Mouse (Mus musculus) spleen, adult 2 months (tissue): ENCODE results near the gene Aes. TPM values are rescaled to one million over a fixed set of nuclear protein-coding genes. Genes with fewer than 3 reads are reported as not detected.

Experiments
- DNase-seq, 2 experiments: peaks; one replicate each; pipeline versions ENCODE4 v3.0.0 to v3.0.0-alpha.2; 2012 to 2021; ENCODE audit warnings: low spot score in 2 of 2, low read depth in 1 of 2
- H3K27ac ChIP-seq: fragments of 200-500 bp; 2 replicates; pipeline ENCODE4 v1.5.1; 2012; ENCODE audit warnings: low read length, inconsistent platforms; ENCODE audit not compliant: insufficient read depth
- H3K27me3 ChIP-seq: fragments of 200-500 bp; 2 replicates; pipeline ENCODE4 v1.6.1; 2012; ENCODE audit warnings: mild to moderate bottlenecking, moderate library complexity, low read length, inconsistent platforms; ENCODE audit not compliant: control insufficient read depth, insufficient read depth
- H3K36me3 ChIP-seq: fragments of 200-500 bp; 2 replicates; pipeline ENCODE4 v1.6.1; 2012; ENCODE audit warnings: mild to moderate bottlenecking, low read length, inconsistent platforms; ENCODE audit not compliant: control insufficient read depth, insufficient read depth
- H3K4me1 ChIP-seq: fragments of 200-500 bp; 2 replicates; pipeline ENCODE4 v1.6.1; 2011; ENCODE audit warnings: inconsistent platforms; ENCODE audit not compliant: control insufficient read depth, insufficient read depth, insufficient read length
- H3K4me3 ChIP-seq: fragments of 200-500 bp; 2 replicates; pipeline ENCODE4 v1.5.1; 2011; ENCODE audit warnings: mild to moderate bottlenecking, inconsistent platforms; ENCODE audit not compliant: insufficient read depth, insufficient read length; ENCODE audit errors: extremely low read depth
- CTCF ChIP-seq: fragments of 200-500 bp; IDR thresholded peaks from 2 replicates; pipeline ENCODE4 v1.5.1; 2011; ENCODE audit warnings: mild to moderate bottlenecking, inconsistent platforms; ENCODE audit not compliant: insufficient read depth, insufficient read length, insufficient replicate concordance; ENCODE audit errors: extremely low read depth
- POLR2A ChIP-seq: fragments of 200-500 bp; IDR thresholded peaks from 2 replicates; pipeline ENCODE4 v1.6.1; 2011; ENCODE audit warnings: low read depth, low read length, inconsistent platforms
- WGBS: fragments of 180-500 bp; shearing (Covaris S2); methylation state at CpG from one replicate; pipeline ENCODE4 v1.1.7; 2018; 5-methylcytosine and 5-hydroxymethylcytosine counted together
- polyA plus RNA-seq: library from polyadenylated mRNA; depleted of rRNA; stranded (reverse); fragments of >200 nt; gene quantifications from 2 replicates; pipeline ENCODE4 v1.2.3, GENCODE M21; 2012; rRNA removed

Aes gene
- polyA plus RNA-seq, 1 experiment = 702 TPM

GRCm38 (mm10) chr10:81605974-81606751 lies 46.9 kb downstream of the Aes start, which contains the start of gene BC025920:
Gene BC025920 (plus strand): TSS chr10:81606270.
- H3K36me3 ChIP-seq = no peaks in the 10 kb centered on the region
- peak within 1 kb of the TSS; percentile 68 for H3K4me3 ChIP-seq
- no peak for TF ChIP-seq CTCF
- peak; percentile 41 for TF ChIP-seq POLR2A
- peaks cover 16% of the 10 kb centered on the region for H3K4me1 ChIP-seq
- peak; percentile 90 to 92 for DNase-seq
- no peaks in the 10 kb centered on the region for H3K27me3 ChIP-seq
- WGBS = 2% methylated on average over 39 of the region's 39 CpGs
- H3K27ac ChIP-seq = peak within 1 kb of the TSS; percentile 76

- TF ChIP-seq POLR2A = no peak
- no peak for TF ChIP-seq CTCF
- H3K27me3 ChIP-seq = no peaks in the 10 kb centered on the region
- H3K27ac ChIP-seq = no peak overlapping the region
- no peaks in the 10 kb centered on the region for H3K36me3 ChIP-seq
- 94% methylated on average over 1 of the region's 1 CpGs for WGBS
- no peak for DNase-seq
- no peak overlapping the region for H3K4me3 ChIP-seq
- H3K4me1 ChIP-seq = peaks cover 6% of the 10 kb centered on the region; the same call in 1 of the 2 replicates
These were observed 49.0 kb downstream of the Aes start for GRCm38 (mm10) chr10:81608308-81608707.

- no peak for DNase-seq
- TF ChIP-seq CTCF (no peak), POLR2A (no peak)
- WGBS = 75% methylated on average over 3 of the region's 3 CpGs
- Histone ChIP-seq H3K4me1 (no peaks in the 10 kb centered on the region), H3K27ac (no peak overlapping the region), H3K4me3 (no peak overlapping the region), H3K36me3 (no peaks in the 10 kb centered on the region), H3K27me3 (no peaks in the 10 kb centered on the region)
These were observed 53.5 kb downstream of the Aes start for GRCm38 (mm10) chr10:81612779-81613178.

- no peaks in the 10 kb centered on the region for H3K27me3 ChIP-seq
- 83% methylated on average over 6 of the region's 6 CpGs for WGBS
- H3K4me1 ChIP-seq = no peaks in the 10 kb centered on the region
- no peak overlapping the region for H3K27ac ChIP-seq
- no peak for DNase-seq
- no peak for TF ChIP-seq POLR2A
- TF ChIP-seq CTCF = no peak
- no peak overlapping the region for H3K4me3 ChIP-seq
- no peaks in the 10 kb centered on the region for H3K36me3 ChIP-seq
These were observed 56.2 kb downstream of the Aes start for GRCm38 (mm10) chr10:81615486-81615885.

Other genes with a start within 250 kb of the Aes start
- 38.6 and 44.8 TPM in 2 replicates for gene Cactin, start 238.4 kb upstream of the Aes start, polyA plus RNA-seq
- 68.1 and 92.5 TPM in 2 replicates for gene Tbxa2r, start 230.8 kb upstream of the Aes start, polyA plus RNA-seq
- gene Gipc3, start 216.2 kb upstream of the Aes start, polyA plus RNA-seq = 1.3 and 1.7 TPM in 2 replicates
- gene Hmg20b, start 209.0 kb upstream of the Aes start, polyA plus RNA-seq = 74.8 and 92.9 TPM in 2 replicates
- gene Mfsd12, start 202.0 kb upstream of the Aes start, polyA plus RNA-seq = 20.2 and 32.6 TPM in 2 replicates
- gene 4930404N11Rik, start 193.7 kb upstream of the Aes start, polyA plus RNA-seq = 7.8 and 11.7 TPM in 2 replicates
- 127 and 128 TPM in 2 replicates for gene Fzr1, start 181.0 kb upstream of the Aes start, polyA plus RNA-seq
- gene Dohh, start 175.1 kb upstream of the Aes start, polyA plus RNA-seq = 47.9 and 71.7 TPM in 2 replicates
- 2.3 and 2.9 TPM in 2 replicates for gene Gm48551, start 175.0 kb upstream of the Aes start, polyA plus RNA-seq
- gene Gm48552, start 170.5 kb upstream of the Aes start, polyA plus RNA-seq = 2.9 and 6.4 TPM in 2 replicates
- gene Smim24, start 166.4 kb upstream of the Aes start, polyA plus RNA-seq = 18.3 and 22.9 TPM in 2 replicates
- gene Nfic, start 103.9 kb upstream of the Aes start, polyA plus RNA-seq = 26.0 and 32.4 TPM in 2 replicates
- gene Celf5, start 76.8 kb upstream of the Aes start, polyA plus RNA-seq = 0.33 and 0.70 TPM in 2 replicates
- 198 and 259 TPM in 2 replicates for gene Ncln, start 63.1 kb upstream of the Aes start, polyA plus RNA-seq
- gene S1pr4, start 59.4 kb upstream of the Aes start, polyA plus RNA-seq = 127 and 168 TPM in 2 replicates
- 14.8 and 15.1 TPM in 2 replicates for gene Gna15, start 35.3 kb upstream of the Aes start, polyA plus RNA-seq
- 33.8 and 38.9 TPM in 2 replicates for gene Gna11, start 14.3 kb upstream of the Aes start, polyA plus RNA-seq
- 49.9 and 58.6 TPM in 2 replicates for gene Tle2, start 15.1 kb downstream of the Aes start, polyA plus RNA-seq
- gene Tle6, start 41.6 kb downstream of the Aes start, polyA plus RNA-seq = 14.3 and 15.6 TPM in 2 replicates
- 1.8 TPM in 2 replicates for gene BC025920, start 46.8 kb downstream of the Aes start, polyA plus RNA-seq
- gene Sirt6, start 68.3 kb downstream of the Aes start, polyA plus RNA-seq = 30.3 and 39.4 TPM in 2 replicates
- 14.0 and 17.8 TPM in 2 replicates for gene Ankrd24, start 69.1 kb downstream of the Aes start, polyA plus RNA-seq
- 0.29 and 0.40 TPM in 2 replicates for gene Gm10778, start 89.6 kb downstream of the Aes start, polyA plus RNA-seq
- 0.34 and 0.41 TPM in 2 replicates for gene Zfp433, start 145.3 kb downstream of the Aes start, polyA plus RNA-seq
- 0.39 and 0.41 TPM in 2 replicates for gene Gm3055, start 211.7 kb downstream of the Aes start, polyA plus RNA-seq